Mouse (Mus musculus) thymus, adult 2 months (tissue): Measurements from ENCODE around the gene Bcl3. TPM values are rescaled to one million over a fixed set of nuclear protein-coding genes. Genes with fewer than 3 reads are reported as not detected.

ENCODE experiments used
- DNase-seq: peaks from one replicate; pipeline ENCODE4 v3.0.0; 2021
- H3K27ac ChIP-seq: fragments of 200-500 bp; 2 replicates; pipeline ENCODE4 v1.5.1; 2012; ENCODE audit warnings: low read length, control low read depth; ENCODE audit not compliant: control insufficient read depth, insufficient read depth
- H3K27me3 ChIP-seq: fragments of 200-500 bp; 2 replicates; pipeline ENCODE4 v1.6.1; 2012; ENCODE audit warnings: mild to moderate bottlenecking, low read length, moderate library complexity, mixed read lengths; ENCODE audit not compliant: control insufficient read depth, insufficient read depth
- H3K36me3 ChIP-seq: fragments of 200-500 bp; 2 replicates; pipeline ENCODE4 v1.6.1; 2012; ENCODE audit warnings: mild to moderate bottlenecking, low read length, moderate library complexity; ENCODE audit not compliant: control insufficient read depth, insufficient read depth
- H3K4me1 ChIP-seq: fragments of 200-500 bp; replicated peaks from 2 replicates; pipeline ENCODE4 v1.6.1; 2012; ENCODE audit warnings: low read length; ENCODE audit not compliant: control insufficient read depth, insufficient read depth
- H3K4me3 ChIP-seq: fragments of 200-500 bp; 2 replicates; pipeline ENCODE4 v1.5.1; 2012; ENCODE audit warnings: mild to moderate bottlenecking, low read length, control low read depth, moderate library complexity; ENCODE audit not compliant: control insufficient read depth, insufficient read depth
- CTCF ChIP-seq: fragments of 200-500 bp; IDR thresholded peaks from 2 replicates; pipeline ENCODE4 v1.5.1; 2012; ENCODE audit warnings: mild to moderate bottlenecking, control low read depth, low read length, moderate library complexity, borderline replicate concordance; ENCODE audit not compliant: control insufficient read depth, poor library complexity, insufficient read depth; ENCODE audit errors: extremely low read depth
- POLR2A ChIP-seq: fragments of 200-500 bp; IDR thresholded peaks from 2 replicates; pipeline ENCODE4 v1.6.1; 2012; ENCODE audit warnings: mild to moderate bottlenecking, low read length, control low read depth, moderate library complexity; ENCODE audit not compliant: control insufficient read depth, poor library complexity, insufficient read depth; ENCODE audit errors: extremely low read depth
- WGBS: fragments of 180-500 bp; shearing (Covaris S2); methylation state at CpG from one replicate; pipeline ENCODE4 v1.1.7; 2018; 5-methylcytosine and 5-hydroxymethylcytosine counted together
- polyA plus RNA-seq: library from polyadenylated mRNA; depleted of rRNA; stranded (reverse); fragments of >200 nt; gene quantifications from 2 replicates; pipeline ENCODE4 v1.2.3, GENCODE M21; 2012

The Bcl3 gene
- polyA plus RNA-seq, 1 experiment = 54.4 TPM

DNA sequence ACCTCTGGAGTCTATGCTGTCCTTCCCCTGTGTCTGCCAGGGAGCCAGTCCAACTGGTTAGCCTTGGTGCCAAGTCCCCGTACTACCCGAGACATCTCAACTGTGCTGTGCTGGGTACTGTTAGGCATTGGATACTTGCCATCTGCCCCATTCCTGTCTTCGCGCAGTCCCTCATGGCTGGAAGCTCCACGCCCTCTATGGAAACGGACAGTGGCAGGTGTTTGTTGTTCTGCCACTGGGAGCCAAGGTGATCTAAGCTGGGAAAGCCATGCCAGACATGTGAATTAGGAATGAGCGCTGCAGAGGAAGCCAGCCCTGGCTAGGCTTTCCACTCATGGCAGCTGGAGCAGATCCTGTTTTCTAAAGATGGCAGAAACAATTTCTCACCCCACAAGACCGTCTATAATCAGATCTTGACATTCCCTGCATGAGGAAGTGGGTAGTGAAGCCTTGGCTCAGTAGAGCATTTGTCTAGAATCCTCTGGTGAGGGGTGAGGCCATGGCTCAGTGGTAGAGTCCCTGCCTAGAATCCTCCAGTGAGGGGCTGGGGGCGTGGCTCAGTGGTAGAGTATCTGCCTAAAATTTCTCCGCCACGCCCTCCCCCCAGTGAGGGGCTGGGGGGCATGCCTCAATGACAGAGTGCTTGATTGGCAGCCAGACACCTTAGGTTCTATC is 45.4 kb downstream of the Bcl3 start:
- TF ChIP-seq CTCF (no peak), POLR2A (no peak)
- Histone ChIP-seq H3K27ac (no peak overlapping the region), H3K27me3 (no peaks in the 10 kb centered on the region), H3K4me3 (no peak overlapping the region), H3K36me3 (no peaks in the 10 kb centered on the region), H3K4me1 (no peaks in the 10 kb centered on the region)
- no peak for DNase-seq
- WGBS = 90% methylated on average over 11 of the region's 11 CpGs

GRCm38 (mm10) chr7:19771682-19772081 is 50.9 kb downstream of the Bcl3 start:
- Histone ChIP-seq H3K36me3 (no peaks in the 10 kb centered on the region), H3K4me1 (peaks cover 11% of the 10 kb centered on the region), H3K4me3 (no peak overlapping the region), H3K27ac (no peak overlapping the region), H3K27me3 (no peaks in the 10 kb centered on the region; the same call in 1 of the 2 replicates)
- WGBS = 89% methylated on average over 4 of the region's 4 CpGs
- DNase-seq = no peak
- TF ChIP-seq POLR2A (no peak), CTCF (no peak)

- no peaks in the 10 kb centered on the region for H3K36me3 ChIP-seq
- 73% methylated on average over 9 of the region's 9 CpGs for WGBS
- no peaks in the 10 kb centered on the region; the same call in 1 of the 2 replicates for H3K27me3 ChIP-seq
- H3K4me3 ChIP-seq = peak within 1 kb of the TSS; percentile 15; the same call in 1 of the 2 replicates
- H3K27ac ChIP-seq = no peak within 1 kb of the TSS
- no peak for DNase-seq
- H3K4me1 ChIP-seq = peaks cover 11% of the 10 kb centered on the region
- TF ChIP-seq CTCF (no peak), POLR2A (no peak)
Observed at GRCm38 (mm10) chr7:19770984-19771391, 51.6 kb downstream of the Bcl3 start, which contains the start of gene Bcam. Gene Bcam (minus strand): TSS chr7:19771016.

DNA sequence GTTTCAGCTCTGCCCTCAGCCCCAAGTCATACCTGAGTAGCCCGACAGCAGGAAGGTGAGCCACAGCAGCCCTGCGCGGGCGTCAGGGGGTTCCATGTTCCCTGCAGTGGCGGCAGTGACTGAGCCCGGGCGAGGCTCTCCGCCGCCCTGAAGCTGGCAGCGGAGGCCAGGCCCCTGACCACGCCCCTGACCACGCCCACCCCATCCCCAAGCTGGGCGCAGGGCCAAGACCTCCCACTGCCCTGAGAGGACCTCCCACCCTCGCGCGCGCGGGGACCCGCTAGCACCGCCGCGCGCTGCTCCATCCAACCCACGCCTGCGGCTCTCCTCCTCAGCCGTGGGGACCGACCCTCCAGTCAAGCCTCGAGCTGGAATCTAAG is 52.2 kb downstream of the Bcl3 start:
- 1% methylated on average over 26 of the region's 28 CpGs for WGBS
- peak; percentile 66 for DNase-seq
- no peak for TF ChIP-seq POLR2A
- no peak for TF ChIP-seq CTCF

DNA sequence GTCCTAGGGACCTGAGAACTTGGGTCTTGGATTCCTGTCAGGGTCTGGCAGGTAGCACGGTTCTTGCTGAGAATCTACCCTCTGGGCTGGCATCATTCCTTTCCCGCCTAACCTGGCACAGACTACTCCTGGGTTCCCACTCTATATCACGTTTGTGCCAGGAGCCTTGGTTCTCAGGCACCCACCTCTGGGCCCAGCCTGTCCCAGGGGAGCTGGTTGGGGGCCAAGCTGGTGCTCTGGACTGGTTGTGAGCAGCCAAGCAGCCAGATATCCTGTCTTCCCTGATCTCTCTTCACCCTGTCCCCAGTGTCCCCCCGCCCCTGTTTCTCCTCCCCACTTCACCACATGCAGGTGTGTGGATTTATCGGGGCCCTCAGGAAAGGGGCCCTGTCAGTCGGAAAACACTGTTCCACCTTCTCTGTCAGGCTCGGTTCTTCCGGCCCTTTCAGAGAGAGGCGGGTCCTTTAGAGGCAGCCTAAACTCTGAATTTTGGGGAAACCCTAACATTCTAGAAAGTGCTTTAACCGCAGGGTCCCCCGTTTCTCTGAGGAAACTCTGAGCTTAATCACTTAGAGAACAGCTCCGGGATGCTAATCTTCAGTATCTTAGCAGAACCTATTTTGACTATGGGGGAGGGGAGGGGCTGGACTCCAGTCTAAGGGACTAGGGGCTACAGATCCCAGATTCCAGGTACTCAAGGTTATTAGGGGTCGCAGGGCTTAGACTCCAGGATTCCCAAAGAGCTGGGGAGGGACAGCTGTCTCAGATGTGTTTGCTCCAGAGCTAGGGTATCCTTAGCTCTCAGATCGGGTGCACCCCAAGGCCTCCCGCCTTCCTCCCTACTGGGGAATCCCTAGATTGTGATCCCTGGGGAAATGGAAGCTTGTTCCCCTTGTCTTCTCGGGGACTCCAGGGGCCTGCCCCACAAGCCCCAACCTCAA is 52.9 kb downstream of the Bcl3 start:
- Histone ChIP-seq H3K4me3 (peak overlapping the region; percentile 15; the same call in 1 of the 2 replicates), H3K27me3 (no peaks in the 10 kb centered on the region; the same call in 1 of the 2 replicates), H3K36me3 (no peaks in the 10 kb centered on the region), H3K4me1 (peaks cover 11% of the 10 kb centered on the region), H3K27ac (no peak overlapping the region)
- WGBS = 15% methylated on average over 16 of the region's 16 CpGs
- TF ChIP-seq CTCF (no peak), POLR2A (no peak)
- DNase-seq = no peak

More for the DNA sequence above, 52.2 kb downstream of the Bcl3 start:
- no peaks in the 10 kb centered on the region; the same call in 1 of the 2 replicates for H3K27me3 ChIP-seq
- no peak overlapping the region for H3K27ac ChIP-seq
- peak overlapping the region; percentile 15; the same call in 1 of the 2 replicates for H3K4me3 ChIP-seq
- peaks cover 11% of the 10 kb centered on the region for H3K4me1 ChIP-seq
- no peaks in the 10 kb centered on the region for H3K36me3 ChIP-seq

GRCm38 (mm10) chr7:19769001-19769400 is 53.6 kb downstream of the Bcl3 start:
- no peak for TF ChIP-seq POLR2A
- no peak for TF ChIP-seq CTCF
- peaks cover 11% of the 10 kb centered on the region for H3K4me1 ChIP-seq
- H3K36me3 ChIP-seq = no peaks in the 10 kb centered on the region
- no peak for DNase-seq
- H3K27me3 ChIP-seq = no peaks in the 10 kb centered on the region; the same call in 1 of the 2 replicates
- no peak overlapping the region for H3K4me3 ChIP-seq
- 88% methylated on average over 4 of the region's 4 CpGs for WGBS
- no peak overlapping the region for H3K27ac ChIP-seq
